Mouse (Mus musculus) layer of hippocampus, postnatal 36 days (tissue): ENCODE measurements at regions not wholly inside any gene's neighbourhood (a gene's known extent, or its start where the extent isn't known, plus 50 kb on each side); places are given as distances from the start of the nearest gene placed in this dataset.

Experiments used
- DNase-seq, 2 experiments: peaks; one replicate each; pipeline ENCODE4 v3.0.0; 2022

DNA sequence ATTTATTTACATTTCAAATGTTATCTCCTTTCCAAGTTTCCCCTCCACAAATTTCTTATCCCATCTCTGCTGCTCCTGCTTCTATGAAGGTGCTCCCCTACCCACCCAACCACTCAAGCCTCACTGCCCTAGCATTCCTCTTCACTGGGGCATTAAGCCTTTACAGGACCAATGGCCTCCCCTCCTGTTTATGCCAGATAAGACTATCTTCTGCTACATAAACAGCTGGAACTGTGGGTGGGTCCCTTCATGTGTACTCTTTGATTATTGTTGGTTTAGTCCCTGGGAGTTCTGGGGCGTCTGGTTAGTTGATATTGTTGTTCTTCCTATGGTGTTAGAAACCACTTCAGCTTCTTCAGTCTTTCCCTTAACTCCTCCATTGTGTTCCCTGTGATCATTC lies 1164.1 kb upstream of the Got2 start:
- DNase-seq = no peak

DNA sequence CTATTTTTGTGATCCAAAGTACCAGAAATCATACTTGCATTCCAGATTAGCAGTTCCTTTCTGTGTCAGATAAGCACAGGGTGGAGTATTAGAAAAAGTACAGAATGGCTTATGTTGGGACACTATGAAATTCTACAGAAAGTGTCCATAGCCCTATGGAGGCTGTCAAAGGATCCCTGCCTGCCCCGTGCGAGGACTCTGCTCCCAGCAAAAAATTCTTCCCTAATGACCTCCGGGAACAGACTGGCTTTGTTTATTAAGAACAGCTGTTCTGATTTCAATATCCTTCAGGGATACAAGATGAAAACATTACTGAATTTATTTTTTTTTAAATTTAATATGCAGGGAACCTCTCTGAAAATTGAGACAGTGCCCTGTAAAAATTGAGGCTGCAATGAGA lies 1151.4 kb upstream of the Got2 start:
- DNase-seq = no peak

- no peak for DNase-seq
Observed at GRCm38 (mm10) chr8:97038854-97039253, 1150.5 kb upstream of the Got2 start.

GRCm38 (mm10) chr8:97032188-97032587 lies 1143.8 kb upstream of the Got2 start:
- no peak for DNase-seq

GRCm38 (mm10) chr8:97015571-97015970 lies 1127.2 kb upstream of the Got2 start:
- no peak for DNase-seq

GRCm38 (mm10) chr8:97004131-97004530 lies 1115.8 kb upstream of the Got2 start:
- peak; percentile 2 to 13 for DNase-seq

DNA sequence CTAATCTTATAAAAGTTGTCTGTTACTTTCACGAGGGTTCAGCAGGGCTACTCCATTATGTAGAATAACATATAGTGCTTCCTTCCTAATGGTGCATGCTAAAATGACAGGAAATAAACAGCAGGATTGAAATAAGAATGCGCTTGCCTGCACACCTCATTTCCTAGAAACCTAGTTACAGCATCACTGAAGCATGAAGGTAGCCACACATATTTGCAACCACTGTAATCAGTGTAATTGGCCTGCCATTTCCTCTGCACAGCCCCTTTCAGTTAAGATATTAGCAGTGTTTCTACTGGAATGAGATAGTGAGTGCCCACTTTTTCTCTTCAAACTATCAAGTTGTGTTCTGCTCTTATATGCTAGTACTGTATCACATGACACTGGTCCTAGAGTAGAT lies 1094.8 kb upstream of the Got2 start:
- DNase-seq = no peak
